Comparison of ENCODE assay signal across 16 mouse cellular contexts in the genomic region with DNA sequence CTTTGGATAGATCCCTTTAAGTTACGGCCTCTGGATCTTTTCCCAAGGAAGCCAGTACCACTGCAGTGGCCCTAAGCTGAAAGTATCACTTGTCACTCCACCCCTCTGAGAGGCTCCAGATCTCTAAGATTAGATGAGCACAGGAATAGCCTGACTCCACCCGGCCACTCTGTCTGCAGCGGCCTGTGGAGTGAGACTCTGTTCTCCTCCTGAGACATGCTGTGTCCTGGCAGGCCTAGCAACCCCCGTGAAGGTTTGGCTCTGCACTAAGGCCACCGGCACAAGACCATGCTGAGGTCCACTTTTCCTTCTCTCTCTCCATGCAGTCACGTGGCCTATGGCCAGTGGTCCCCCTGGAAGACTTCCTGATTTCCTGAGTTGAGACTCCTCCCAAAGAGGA.
DNase-seq lines count a peak whose midpoint lies in the region; ATAC-seq and TF ChIP-seq lines count a peak whose summit lies in the region.
"Had no signal": no experiment of that assay in that cellular context is flagged by ENCODE, and none has a peak within 500 bp of the region (broad histone marks: within the 10 kb centered on the region; RNA-seq: fewer than 3 reads in every experiment).

No protein-coding gene starts in this region.

- no peak for TF ChIP-seq CTCF in midbrain, postnatal 0 days (IDR thresholded peaks at IDR 0.05)

- no peak overlapping the region for H3K4me2 ChIP-seq in intestine, embryonic 14.5 days (ENCODE audit: low read length)
- H3K4me2 ChIP-seq in intestine, embryonic 16.5 days (ENCODE audit: low read depth, low read length) = no peak overlapping the region
- no peak overlapping the region for H3K4me2 ChIP-seq in midbrain, embryonic 13.5 days (replicated peaks)
- no peak overlapping the region for H3K4me2 ChIP-seq in midbrain, postnatal 0 days (ENCODE audit: low read depth, low read length, poor library complexity, severe bottlenecking)

- WGBS in intestine, embryonic 14.5 days = 80% methylated on average over 6 of the region's 6 CpGs
- 77% methylated on average over 6 of the region's 6 CpGs for WGBS in intestine, embryonic 16.5 days
- WGBS in midbrain, embryonic 13.5 days = 75% methylated on average over 6 of the region's 6 CpGs
- 74% methylated on average over 6 of the region's 6 CpGs for WGBS in midbrain, postnatal 0 days

- no peak for ATAC-seq in intestine, embryonic 14.5 days (replicated peaks; ENCODE audit: low FRiP score, low TSS enrichment, low read depth)
- ATAC-seq in intestine, embryonic 16.5 days = no peak
- ATAC-seq in midbrain, embryonic 13.5 days = no peak
- ATAC-seq in midbrain, postnatal 0 days (ENCODE audit: low FRiP score) = no peak
- ATAC-seq: forebrain, embryonic 14.5 days; hindbrain, postnatal 0 days; midbrain, embryonic 16.5 days had no signal

- H3K27me3 ChIP-seq in intestine, embryonic 14.5 days (replicated peaks; ENCODE audit: control insufficient read depth, insufficient read depth, low read length) = no peaks in the 10 kb centered on the region
- no peaks in the 10 kb centered on the region for H3K27me3 ChIP-seq in intestine, embryonic 16.5 days (replicated peaks; ENCODE audit: control insufficient read depth, insufficient read depth, low read length)
- H3K27me3 ChIP-seq in midbrain, embryonic 13.5 days = no peaks in the 10 kb centered on the region
- H3K27me3 ChIP-seq in midbrain, postnatal 0 days (ENCODE audit: insufficient read depth, low read length) = no peaks in the 10 kb centered on the region

- no peak overlapping the region for H3K9ac ChIP-seq in intestine, embryonic 14.5 days (ENCODE audit: low read length)
- no peak overlapping the region for H3K9ac ChIP-seq in intestine, embryonic 16.5 days (ENCODE audit: low read depth, low read length)
- H3K9ac ChIP-seq in midbrain, embryonic 13.5 days (replicated peaks) = no peak overlapping the region
- H3K9ac ChIP-seq in midbrain, postnatal 0 days (replicated peaks; ENCODE audit: low read length, poor library complexity, severe bottlenecking) = no peak overlapping the region

- H3K36me3 ChIP-seq in intestine, embryonic 14.5 days (ENCODE audit: control insufficient read depth, insufficient read depth, low read length) = no peaks in the 10 kb centered on the region
- no peaks in the 10 kb centered on the region for H3K36me3 ChIP-seq in intestine, embryonic 16.5 days (ENCODE audit: control insufficient read depth, insufficient read depth, low read length)
- no peaks in the 10 kb centered on the region for H3K36me3 ChIP-seq in midbrain, embryonic 13.5 days
- H3K36me3 ChIP-seq in midbrain, postnatal 0 days (ENCODE audit: insufficient read depth, low read length) = no peaks in the 10 kb centered on the region

- H3K4me3 ChIP-seq in intestine, embryonic 14.5 days (ENCODE audit: low read depth, low read length) = no peak overlapping the region
- no peak overlapping the region for H3K4me3 ChIP-seq in intestine, embryonic 16.5 days (ENCODE audit: low read length)
- H3K4me3 ChIP-seq in midbrain, embryonic 13.5 days (replicated peaks) = no peak overlapping the region
- H3K4me3 ChIP-seq in midbrain, postnatal 0 days (ENCODE audit: low read depth, low read length) = no peak overlapping the region

- H3K4me1 ChIP-seq in intestine, embryonic 14.5 days (replicated peaks; ENCODE audit: control insufficient read depth, insufficient read depth, low read length) = no peaks in the 10 kb centered on the region
- no peaks in the 10 kb centered on the region for H3K4me1 ChIP-seq in intestine, embryonic 16.5 days (ENCODE audit: control insufficient read depth, insufficient read depth, low read length)
- H3K4me1 ChIP-seq in midbrain, embryonic 13.5 days (replicated peaks) = peaks cover 13% of the 10 kb centered on the region
- H3K4me1 ChIP-seq in midbrain, postnatal 0 days (ENCODE audit: insufficient read depth, low read length) = no peaks in the 10 kb centered on the region

- no peaks in the 10 kb centered on the region for H3K9me3 ChIP-seq in intestine, embryonic 14.5 days (ENCODE audit: control insufficient read depth, low read length)
- H3K9me3 ChIP-seq in intestine, embryonic 16.5 days (ENCODE audit: control insufficient read depth, low read length) = no peaks in the 10 kb centered on the region
- H3K9me3 ChIP-seq in midbrain, embryonic 13.5 days = no peaks in the 10 kb centered on the region
- H3K9me3 ChIP-seq in midbrain, postnatal 0 days (ENCODE audit: low read length) = no peaks in the 10 kb centered on the region
- H3K9me3 ChIP-seq: G1E had no signal

- peak; percentile 35 for DNase-seq in intestine, embryonic 14.5 days (ENCODE audit: low spot score)
- DNase-seq in cerebellum, adult 11-12 months = peak; percentile 75
- peak; percentile 68 for DNase-seq in cerebellum, adult 9-10 months
- peak; percentile 8 for DNase-seq in gastrocnemius, postnatal 10 days
- DNase-seq in midbrain, postnatal 0 days (ENCODE audit: low spot score) = no peak
- DNase-seq: adrenal gland, adult 8-10 months; embryo, embryonic 11 days; kidney, adult 8-10 months; left cerebral cortex, postnatal 4 days; right cerebral cortex, postnatal 14 days had no signal

- H3K27ac ChIP-seq in intestine, embryonic 14.5 days (ENCODE audit: low read depth) = no peak overlapping the region
- no peak overlapping the region for H3K27ac ChIP-seq in intestine, embryonic 16.5 days (ENCODE audit: low read length)
- H3K27ac ChIP-seq in midbrain, embryonic 13.5 days = no peak overlapping the region
- H3K27ac ChIP-seq in midbrain, postnatal 0 days (ENCODE audit: low read depth, low read length) = no peak overlapping the region
- H3K27ac ChIP-seq: hindbrain, postnatal 0 days had no signal
